8 mouse cellular contexts compared by ENCODE assay signal in genomic region chr10:126905086-126905485, GRCm38 (mm10). TPM values are rescaled to one million over a fixed set of nuclear protein-coding genes. Genes with fewer than 3 reads are reported as not detected.
DNase-seq lines count a peak whose midpoint lies in the region; ATAC-seq and TF ChIP-seq lines count a peak whose summit lies in the region.

No protein-coding gene starts in this region.

- no peaks in the 10 kb centered on the region for H3K4me1 ChIP-seq in kidney, adult 2 months (ENCODE audit: control insufficient read depth, insufficient read depth, low read length)
- H3K4me1 ChIP-seq in heart, postnatal 0 days (ENCODE audit: control insufficient read depth, insufficient read depth), result peaks cover 8% of the 10 kb centered on the region; the same call in 1 of the 2 replicates
- H3K4me1 ChIP-seq in liver, postnatal 0 days (ENCODE audit: insufficient read depth), result peaks cover 9% of the 10 kb centered on the region

- 70% methylated on average over 8 of the region's 8 CpGs for WGBS in kidney, adult 2 months
- 70% methylated on average over 8 of the region's 8 CpGs for WGBS in heart, postnatal 0 days
- WGBS in liver, postnatal 0 days (ENCODE audit: insufficient replicate concordance), result 73% methylated on average over 8 of the region's 8 CpGs

- TF ChIP-seq EP300 in heart, postnatal 0 days (IDR thresholded peaks at IDR 0.05; ENCODE audit: low read depth), result no peak
- no peak for TF ChIP-seq EP300 in liver, postnatal 0 days (IDR thresholded peaks at IDR 0.05; ENCODE audit: low read depth)

- no peaks in the 10 kb centered on the region for H3K9me3 ChIP-seq in heart, postnatal 0 days (replicated peaks; ENCODE audit: control insufficient read depth, low read length)
- H3K9me3 ChIP-seq in liver, postnatal 0 days (ENCODE audit: low read length), result no peaks in the 10 kb centered on the region

- H3K4me3 ChIP-seq in kidney, adult 2 months (ENCODE audit: insufficient read depth, low read depth, low read length), result peak overlapping the region; percentile 56; the same call in 1 of the 2 replicates
- H3K4me3 ChIP-seq in heart, postnatal 0 days (ENCODE audit: low read depth, low read length), result peak overlapping the region; percentile 54
- peak overlapping the region; percentile 52 for H3K4me3 ChIP-seq in liver, postnatal 0 days (ENCODE audit: low read depth, low read length)

- peak overlapping the region; percentile 69; the same call in 1 of the 2 replicates for H3K4me2 ChIP-seq in heart, postnatal 0 days (ENCODE audit: low read depth, low read length)
- peak overlapping the region; percentile 77 for H3K4me2 ChIP-seq in liver, postnatal 0 days (ENCODE audit: low read depth, low read length)

- no peaks in the 10 kb centered on the region for H3K36me3 ChIP-seq in kidney, adult 2 months (ENCODE audit: control insufficient read depth, insufficient read depth, low read length)
- no peaks in the 10 kb centered on the region for H3K36me3 ChIP-seq in heart, postnatal 0 days (replicated peaks; ENCODE audit: control insufficient read depth, insufficient read depth, low read length)
- H3K36me3 ChIP-seq in liver, postnatal 0 days (replicated peaks; ENCODE audit: insufficient read depth, low read length), result no peaks in the 10 kb centered on the region

- TF ChIP-seq POLR2A in kidney, adult 2 months (IDR thresholded peaks at IDR 0.05; ENCODE audit: low read depth, low read length), result no peak

- no peak for ATAC-seq in heart, postnatal 0 days (ENCODE audit: insufficient read depth, low read depth)
- ATAC-seq in liver, postnatal 0 days, result no peak

- 0 out of 2 replicates have a peak, but pooled peaks have one; percentile 19 for TF ChIP-seq CTCF in kidney, adult 2 months (conservative IDR thresholded peaks at IDR 0.05; ENCODE audit: insufficient read depth, insufficient read length, low read depth, low read length)
- TF ChIP-seq CTCF in heart, postnatal 0 days (IDR thresholded peaks at IDR 0.05; ENCODE audit: low read depth), result peak; percentile 21; the same call in 1 of the 2 replicates
- peak; percentile 46 for TF ChIP-seq CTCF in liver, postnatal 0 days (IDR thresholded peaks at IDR 0.05; ENCODE audit: low read depth)

- no peaks in the 10 kb centered on the region for H3K27me3 ChIP-seq in kidney, adult 2 months (replicated peaks; ENCODE audit: control insufficient read depth, insufficient read depth, low read length)
- H3K27me3 ChIP-seq in heart, postnatal 0 days (ENCODE audit: control insufficient read depth, insufficient read depth, low read length), result no peaks in the 10 kb centered on the region
- no peaks in the 10 kb centered on the region for H3K27me3 ChIP-seq in liver, postnatal 0 days (ENCODE audit: insufficient read depth, low read length)

- no peak for DNase-seq in kidney, adult 2 months
- DNase-seq in kidney, adult 9 months, result no peak
- peak; percentile 45 for DNase-seq in NIH3T3 (ENCODE audit: low read depth)
- DNase-seq in heart, postnatal 0 days (ENCODE audit: low spot score), result no peak
- no peak for DNase-seq in liver, postnatal 0 days
- DNase-seq in gastrocnemius, adult 18-20 months (ENCODE audit: low spot score), result no peak
- DNase-seq in layer of hippocampus, adult 9-10 months (ENCODE audit: low spot score), result no peak
- DNase-seq in natural killer cell, adult 2 months (ENCODE audit: low spot score in 2 of 2), result no peak

- no peak overlapping the region for H3K9ac ChIP-seq in heart, postnatal 0 days (replicated peaks; ENCODE audit: low read depth, low read length)
- H3K9ac ChIP-seq in liver, postnatal 0 days (replicated peaks), result peak overlapping the region; percentile 59; the same call in 1 of the 2 replicates

- H3K27ac ChIP-seq in kidney, adult 2 months (ENCODE audit: insufficient read depth, low read depth, low read length), result no peak overlapping the region
- H3K27ac ChIP-seq in heart, postnatal 0 days (ENCODE audit: low read depth), result peak overlapping the region; percentile 90
- peak overlapping the region; percentile 95 for H3K27ac ChIP-seq in liver, postnatal 0 days (ENCODE audit: low read depth)

RNA-seq across cellular contexts. Expression of gene Atp23, which starts 3.9 kb away (rescaled TPM):
- 11.2 and 14.2 TPM in 2 replicates for polyA plus RNA-seq in kidney, adult 2 months (2012; rRNA removed)
- total RNA-seq in heart, postnatal 0 days (2014; rRNA removed; ENCODE audit: low replicate concordance), result 0.46 and 10.2 TPM in 2 replicates
- 7.8 and 8.5 TPM in 2 replicates for polyA plus RNA-seq in heart, postnatal 0 days (2015; fragmentation: Nextera tagmentation; extraction: Ambion mirVana)
- polyA plus RNA-seq in liver, postnatal 0 days (2015; fragmentation: Nextera tagmentation; extraction: Ambion mirVana), result 5.8 and 7.1 TPM in 2 replicates
- total RNA-seq in gastrocnemius, adult 18-20 months (2021), result 1 to 10 TPM; 1.5 to 1.6 TPM
